Mouse (Mus musculus): Measurements from ENCODE around the gene Adcy2. TPM values are rescaled to one million over a fixed set of nuclear protein-coding genes. Genes with fewer than 3 reads are reported as not detected.

Adcy2 gene
- polyA plus RNA-seq, 1 experiment from 2014 or later: 0.31 TPM

GRCm38 (mm10) chr13:68765896-68766578 lies 233.3 kb downstream of the Adcy2 start:
- H3K4me1 ChIP-seq (ENCODE audit: insufficient read depth): no peaks in the 10 kb centered on the region
- no peak overlapping the region for H3K9ac ChIP-seq (replicated peaks)
- TF ChIP-seq CTCF (IDR thresholded peaks at IDR 0.05; ENCODE audit: low read depth): no peak
- TF ChIP-seq EP300 (IDR thresholded peaks at IDR 0.05; ENCODE audit: low read depth): no peak
- WGBS (ENCODE audit: insufficient replicate concordance): 76% methylated on average over 8 of the region's 8 CpGs
- H3K27ac ChIP-seq (ENCODE audit: low read depth): no peak overlapping the region
- no peak for ATAC-seq
- H3K4me2 ChIP-seq (ENCODE audit: low read depth, low read length): no peak overlapping the region
- no peaks in the 10 kb centered on the region for H3K27me3 ChIP-seq (ENCODE audit: insufficient read depth, low read length)
- no peaks in the 10 kb centered on the region for H3K36me3 ChIP-seq (replicated peaks; ENCODE audit: insufficient read depth, low read length)
- H3K9me3 ChIP-seq (ENCODE audit: low read length): no peaks in the 10 kb centered on the region
- no peak for DNase-seq
- no peak overlapping the region for H3K4me3 ChIP-seq (ENCODE audit: low read depth, low read length)

- Histone ChIP-seq H3K9me3 (ENCODE audit: low read length) (no peaks in the 10 kb centered on the region), H3K4me3 (ENCODE audit: low read depth, low read length) (no peak overlapping the region), H3K27me3 (ENCODE audit: insufficient read depth, low read length) (no peaks in the 10 kb centered on the region), H3K4me2 (ENCODE audit: low read depth, low read length) (no peak overlapping the region), H3K9ac (replicated peaks) (no peak overlapping the region), H3K27ac (ENCODE audit: low read depth) (no peak overlapping the region), H3K36me3 (replicated peaks; ENCODE audit: insufficient read depth, low read length) (no peaks in the 10 kb centered on the region), H3K4me1 (ENCODE audit: insufficient read depth) (no peaks in the 10 kb centered on the region)
- DNase-seq: no peak
- ATAC-seq: no peak
- no peak for TF ChIP-seq EP300 (IDR thresholded peaks at IDR 0.05; ENCODE audit: low read depth)
- no peak for TF ChIP-seq CTCF (IDR thresholded peaks at IDR 0.05; ENCODE audit: low read depth)
- 72% methylated on average over 3 of the region's 3 CpGs for WGBS (ENCODE audit: insufficient replicate concordance)
These were observed 234.7 kb downstream of the Adcy2 start for GRCm38 (mm10) chr13:68764614-68765013.

DNA sequence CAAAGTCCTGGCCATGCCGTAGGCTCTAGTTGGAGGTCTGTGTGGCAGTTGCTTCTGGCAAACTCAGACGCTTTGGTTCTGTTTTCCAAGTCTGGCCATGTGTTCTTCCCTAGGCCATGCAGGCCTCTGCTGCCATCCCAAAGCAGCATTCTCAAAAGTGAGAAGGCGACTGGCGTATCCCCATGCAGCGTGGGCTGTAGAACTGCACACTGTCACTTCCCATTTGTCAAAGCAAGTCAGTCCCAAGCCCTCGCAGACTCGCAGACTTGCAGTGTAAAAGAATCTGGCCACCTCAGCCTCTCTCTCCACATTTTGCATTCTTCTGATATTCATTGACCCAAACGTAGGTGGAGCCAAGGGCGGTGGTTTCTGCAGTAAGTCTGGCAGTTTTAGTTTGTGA lies 249.5 kb downstream of the Adcy2 start:
- no peaks in the 10 kb centered on the region for H3K36me3 ChIP-seq (replicated peaks; ENCODE audit: insufficient read depth, low read length)
- no peaks in the 10 kb centered on the region for H3K4me1 ChIP-seq (ENCODE audit: insufficient read depth)
- DNase-seq (no peak), ATAC-seq (no peak)
- no peak overlapping the region for H3K4me3 ChIP-seq (ENCODE audit: low read depth, low read length)
- TF ChIP-seq CTCF (IDR thresholded peaks at IDR 0.05; ENCODE audit: low read depth): no peak
- no peak for TF ChIP-seq EP300 (IDR thresholded peaks at IDR 0.05; ENCODE audit: low read depth)
- H3K4me2 ChIP-seq (ENCODE audit: low read depth, low read length): no peak overlapping the region
- no peaks in the 10 kb centered on the region for H3K9me3 ChIP-seq (ENCODE audit: low read length)
- H3K27me3 ChIP-seq (ENCODE audit: insufficient read depth, low read length): no peaks in the 10 kb centered on the region
- no peak overlapping the region for H3K9ac ChIP-seq (replicated peaks)
- H3K27ac ChIP-seq (ENCODE audit: low read depth): no peak overlapping the region
- WGBS (ENCODE audit: insufficient replicate concordance): 52% methylated on average over 9 of the region's 9 CpGs

- no peak overlapping the region for H3K4me2 ChIP-seq (ENCODE audit: low read depth, low read length)
- no peaks in the 10 kb centered on the region for H3K9me3 ChIP-seq (ENCODE audit: low read length)
- no peak overlapping the region for H3K9ac ChIP-seq (replicated peaks)
- ATAC-seq (no peak), DNase-seq (no peak)
- H3K4me3 ChIP-seq (ENCODE audit: low read depth, low read length): no peak overlapping the region
- no peaks in the 10 kb centered on the region for H3K4me1 ChIP-seq (ENCODE audit: insufficient read depth)
- H3K27ac ChIP-seq (ENCODE audit: low read depth): no peak overlapping the region
- H3K27me3 ChIP-seq (ENCODE audit: insufficient read depth, low read length): no peaks in the 10 kb centered on the region
- H3K36me3 ChIP-seq (replicated peaks; ENCODE audit: insufficient read depth, low read length): no peaks in the 10 kb centered on the region
- WGBS (ENCODE audit: insufficient replicate concordance): 74% methylated on average over 2 of the region's 2 CpGs
- TF ChIP-seq EP300 (IDR thresholded peaks at IDR 0.05; ENCODE audit: low read depth): no peak
- TF ChIP-seq CTCF (IDR thresholded peaks at IDR 0.05; ENCODE audit: low read depth): no peak
These were observed 250.0 kb downstream of the Adcy2 start for GRCm38 (mm10) chr13:68749370-68749769.

GRCm38 (mm10) chr13:68745426-68745825 lies 253.9 kb downstream of the Adcy2 start:
- H3K4me2 ChIP-seq (ENCODE audit: low read depth, low read length): no peak overlapping the region
- H3K27me3 ChIP-seq (ENCODE audit: insufficient read depth, low read length): no peaks in the 10 kb centered on the region
- ATAC-seq (no peak), DNase-seq (no peak)
- no peak overlapping the region for H3K9ac ChIP-seq (replicated peaks)
- no peak overlapping the region for H3K4me3 ChIP-seq (ENCODE audit: low read depth, low read length)
- TF ChIP-seq CTCF (IDR thresholded peaks at IDR 0.05; ENCODE audit: low read depth) (no peak), EP300 (IDR thresholded peaks at IDR 0.05; ENCODE audit: low read depth) (no peak)
- H3K27ac ChIP-seq (ENCODE audit: low read depth): no peak overlapping the region
- no peaks in the 10 kb centered on the region for H3K9me3 ChIP-seq (ENCODE audit: low read length)
- H3K36me3 ChIP-seq (replicated peaks; ENCODE audit: insufficient read depth, low read length): no peaks in the 10 kb centered on the region
- 89% methylated on average over 5 of the region's 5 CpGs for WGBS (ENCODE audit: insufficient replicate concordance)
- no peaks in the 10 kb centered on the region for H3K4me1 ChIP-seq (ENCODE audit: insufficient read depth)

GRCm38 (mm10) chr13:68712661-68713060 lies 286.7 kb downstream of the Adcy2 start:
- no peaks in the 10 kb centered on the region for H3K36me3 ChIP-seq (replicated peaks; ENCODE audit: insufficient read depth, low read length)
- TF ChIP-seq EP300 (IDR thresholded peaks at IDR 0.05; ENCODE audit: low read depth) (no peak), CTCF (IDR thresholded peaks at IDR 0.05; ENCODE audit: low read depth) (no peak)
- DNase-seq: no peak
- no peak overlapping the region for H3K9ac ChIP-seq (replicated peaks)
- H3K27me3 ChIP-seq (ENCODE audit: insufficient read depth, low read length): no peaks in the 10 kb centered on the region
- no peak overlapping the region for H3K4me2 ChIP-seq (ENCODE audit: low read depth, low read length)
- H3K9me3 ChIP-seq (ENCODE audit: low read length): no peaks in the 10 kb centered on the region
- ATAC-seq: no peak
- H3K27ac ChIP-seq (ENCODE audit: low read depth): no peak overlapping the region
- H3K4me3 ChIP-seq (ENCODE audit: low read depth, low read length): no peak overlapping the region
- H3K4me1 ChIP-seq (ENCODE audit: insufficient read depth): no peaks in the 10 kb centered on the region

Data from liver, postnatal 0 days (tissue).